Mouse (Mus musculus) retina, postnatal 1 day (tissue): ENCODE results near the gene Saa1.
"Not testable (repeated sequence)": the region's sequence is repeated elsewhere in the genome, so short reads cannot be mapped to it uniquely, and the experiment has no call there.

Experiments
- DNase-seq: peaks from one replicate; pipeline ENCODE4 v3.0.0-alpha.2; 2012

The Saa1 gene

GRCm38 (mm10) chr7:46742880-46743279, at the start of gene Saa1:
Gene Saa1, minus strand, starts transcription at chr7:46742980.
- not testable (repeated sequence) for DNase-seq

- no peak for DNase-seq
Measured at GRCm38 (mm10) chr7:46789177-46789849, 46.5 kb upstream of the Saa1 start.

- peak; percentile 70 for DNase-seq
Measured at GRCm38 (mm10) chr7:46770706-46771105, 27.9 kb upstream of the Saa1 start.

- DNase-seq: no peak
Measured at GRCm38 (mm10) chr7:46768451-46768850, 25.7 kb upstream of the Saa1 start.

DNA sequence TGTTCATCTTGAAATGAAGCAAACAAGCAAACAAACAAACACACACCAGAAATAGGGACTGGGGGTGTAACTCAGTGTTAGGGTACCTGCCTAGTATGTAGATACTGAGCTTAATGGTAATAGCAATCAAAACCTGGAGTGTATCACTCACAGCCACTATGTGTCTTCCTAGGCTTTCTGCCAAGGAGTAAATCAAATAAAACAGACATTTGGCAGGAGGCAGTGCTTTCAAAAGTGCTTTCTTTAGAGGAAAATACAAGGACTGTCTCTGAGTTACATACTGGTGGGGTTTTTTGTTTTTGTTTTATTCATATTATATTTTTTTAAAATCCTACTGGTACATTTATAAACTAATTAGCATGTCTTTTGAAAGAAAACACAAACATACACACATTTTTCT, 24.6 kb upstream of the Saa1 start:
- DNase-seq: no peak

- no peak for DNase-seq
Measured at GRCm38 (mm10) chr7:46764672-46765071, 21.9 kb upstream of the Saa1 start.

DNA sequence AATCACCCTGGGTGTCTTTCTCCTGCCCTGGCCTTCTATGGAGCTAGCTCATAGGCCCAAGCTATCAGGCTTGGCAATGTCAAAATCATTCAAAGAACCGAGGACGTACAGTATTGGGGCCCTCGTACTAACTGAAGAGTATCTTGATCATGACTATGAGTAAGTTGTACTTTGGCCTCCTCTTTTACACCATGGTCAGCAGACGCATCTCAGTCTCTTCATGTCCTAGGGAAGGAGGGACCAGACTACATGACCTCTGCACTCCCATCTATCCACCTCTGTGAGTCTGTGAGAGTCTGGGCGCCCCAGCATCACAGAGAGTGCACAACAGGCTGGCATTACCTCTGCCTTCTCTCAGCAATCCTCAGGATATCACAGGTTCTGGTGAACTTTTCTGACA, 19.8 kb upstream of the Saa1 start:
- no peak for DNase-seq

DNA sequence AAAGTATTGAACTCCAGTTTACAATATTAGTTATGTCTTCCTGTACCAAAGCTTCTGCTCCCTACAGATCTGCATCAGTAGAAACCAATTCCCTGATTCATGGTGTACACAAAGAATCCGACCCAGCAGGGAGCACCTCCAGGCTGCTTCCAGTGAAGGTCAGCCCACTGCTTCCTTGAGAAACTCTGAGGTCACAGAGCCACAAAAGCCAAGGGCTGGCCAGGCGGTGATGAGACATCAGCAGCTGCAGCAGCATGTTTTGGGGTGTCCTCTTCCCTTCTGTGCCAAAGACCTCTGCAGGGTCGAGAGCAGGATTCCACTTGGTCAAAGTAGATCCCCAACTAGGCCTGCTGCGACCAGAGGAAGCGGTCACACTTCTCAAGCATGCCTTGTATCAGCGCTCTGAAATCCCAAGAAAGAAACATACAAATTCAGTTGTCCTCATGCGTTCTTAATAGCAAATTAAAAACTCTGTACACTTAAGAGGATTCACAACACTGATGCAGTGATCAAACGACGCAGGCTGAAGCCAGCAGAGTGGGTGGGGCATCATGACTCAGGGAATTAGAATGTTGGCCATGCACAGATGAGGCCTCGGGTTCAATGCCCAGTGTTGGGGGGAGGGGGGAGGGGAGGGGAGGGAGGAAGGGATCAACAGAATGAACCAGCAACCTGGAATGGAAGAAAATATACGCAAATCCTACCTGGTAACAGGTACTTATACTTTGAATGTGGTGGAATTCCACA, 18.4 kb upstream of the Saa1 start:
- no peak for DNase-seq

GRCm38 (mm10) chr7:46751490-46751889, 8.7 kb upstream of the Saa1 start, which contains the start of gene Saa2:
Gene Saa2, plus strand, starts transcription at chr7:46751790.
- no peak for DNase-seq

GRCm38 (mm10) chr7:46748459-46748858, 5.7 kb upstream of the Saa1 start:
- DNase-seq: no peak

DNA sequence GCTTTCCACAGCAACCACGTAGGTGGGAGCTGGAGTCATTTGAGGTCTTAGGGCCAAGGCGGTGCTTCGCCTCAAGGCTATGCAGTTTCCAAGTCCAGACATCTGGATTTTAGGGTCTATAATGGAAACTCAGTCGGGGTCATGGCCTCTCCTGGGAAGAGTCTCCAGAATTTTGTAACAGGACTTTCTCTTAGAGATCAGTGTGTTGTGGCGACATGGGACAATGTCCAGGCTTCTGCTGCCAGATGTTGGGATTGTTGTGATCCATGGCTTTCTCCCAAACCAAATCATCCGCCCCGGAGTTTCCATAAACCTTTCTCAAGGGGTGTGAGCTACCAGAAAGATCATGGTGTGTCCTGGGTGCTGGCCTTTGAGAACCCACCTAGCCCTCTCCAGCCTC, 3.6 kb upstream of the Saa1 start:
- DNase-seq: no peak

- no peak for DNase-seq
Measured at GRCm38 (mm10) chr7:46745816-46746215, 3.0 kb upstream of the Saa1 start.

DNA sequence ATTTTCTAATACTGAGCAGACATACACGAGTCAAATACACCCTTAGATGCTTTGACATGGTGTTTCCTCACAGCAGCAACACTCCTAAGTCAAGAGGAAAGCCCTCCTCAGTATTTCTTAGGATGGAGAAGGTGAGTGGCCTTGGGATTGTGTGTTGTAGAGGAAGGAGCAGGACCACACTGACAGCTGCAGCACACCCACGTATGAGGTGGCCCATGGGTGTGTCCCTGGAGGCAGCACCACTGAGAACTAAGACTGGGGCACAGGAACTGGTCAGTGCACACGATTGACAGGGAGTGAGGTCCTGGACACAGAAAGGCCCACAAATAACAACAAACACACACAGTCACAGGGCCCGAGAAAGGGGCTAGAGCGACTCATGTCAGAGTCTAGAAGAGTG, 2.7 kb downstream of the Saa1 start:
- DNase-seq: not testable (repeated sequence)

DNA sequence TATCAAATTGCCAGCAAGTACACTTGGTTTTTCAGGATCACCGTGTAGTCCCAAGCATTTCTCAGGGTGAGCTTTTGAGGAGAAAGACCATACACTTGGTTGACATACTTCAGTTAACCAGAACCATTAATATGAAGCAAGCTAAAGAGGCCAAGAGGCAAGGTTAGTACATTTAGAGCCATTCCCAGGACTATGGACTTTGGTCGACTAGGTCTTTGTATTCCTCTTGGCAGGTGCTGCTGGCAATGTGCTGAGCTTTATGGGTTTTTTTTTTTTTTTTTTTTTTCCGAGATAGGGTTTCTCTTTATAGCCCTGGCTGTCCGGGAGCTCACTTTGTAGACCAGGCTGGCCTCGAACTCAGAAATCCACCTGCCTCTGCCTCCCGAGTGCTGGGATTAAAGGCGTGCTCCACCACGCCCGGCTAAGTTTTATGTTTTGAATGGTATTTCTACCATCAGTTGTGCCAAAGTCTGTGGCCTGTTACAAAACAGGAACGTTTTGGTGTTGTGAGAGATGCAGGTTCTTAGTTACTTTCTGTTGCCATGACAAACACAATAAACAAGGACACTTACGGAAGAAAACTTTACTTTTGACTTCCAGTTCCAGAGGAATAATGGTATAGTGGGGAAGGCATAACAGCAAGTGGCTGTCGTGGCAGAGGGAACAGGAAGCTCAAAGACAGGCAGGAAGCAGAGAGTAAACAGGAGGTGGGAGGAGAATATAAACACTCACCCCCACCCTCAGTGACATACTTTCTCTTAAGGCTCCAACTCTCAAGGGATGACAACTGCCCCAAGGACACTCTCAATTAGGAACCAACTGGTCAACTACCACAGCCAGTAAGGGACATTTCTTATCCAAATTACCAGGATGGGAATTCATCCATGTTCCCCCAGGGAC, 4.0 kb downstream of the Saa1 start:
- no peak for DNase-seq

- no peak for DNase-seq
Measured at GRCm38 (mm10) chr7:46734983-46735382, 7.8 kb downstream of the Saa1 start.

GRCm38 (mm10) chr7:46732458-46732857, 10.3 kb downstream of the Saa1 start, which contains the start of gene Saa4:
Gene Saa4, minus strand, starts transcription at chr7:46732603.
- no peak for DNase-seq

GRCm38 (mm10) chr7:46727584-46727983, 15.2 kb downstream of the Saa1 start:
- DNase-seq: no peak

- DNase-seq: no peak
Measured at GRCm38 (mm10) chr7:46724396-46724795, 18.4 kb downstream of the Saa1 start.

- no peak for DNase-seq
Measured at GRCm38 (mm10) chr7:46723849-46724248, 18.9 kb downstream of the Saa1 start.

- no peak for DNase-seq
Measured at GRCm38 (mm10) chr7:46723354-46723753, 19.4 kb downstream of the Saa1 start.

DNA sequence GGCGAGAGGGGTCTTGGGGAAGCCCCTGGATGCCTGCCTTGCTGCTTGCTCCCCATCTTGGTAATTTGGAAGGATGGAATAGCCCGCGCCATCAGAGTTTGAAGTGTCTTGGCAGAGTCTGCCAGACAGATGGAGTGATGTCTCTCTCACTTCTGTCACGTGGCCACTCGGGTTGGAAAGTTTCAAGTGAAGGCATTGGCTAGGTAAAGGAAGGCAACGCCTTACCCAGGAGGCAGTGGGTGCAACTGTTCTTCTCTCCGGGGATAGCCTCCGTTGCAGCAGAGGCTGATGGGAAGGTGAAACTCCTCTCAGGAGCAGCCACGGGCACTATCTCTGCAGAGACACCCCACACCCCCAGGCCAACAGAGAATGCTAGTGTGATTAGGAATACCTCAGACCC, 22.3 kb downstream of the Saa1 start:
- no peak for DNase-seq

- DNase-seq: no peak
Measured at GRCm38 (mm10) chr7:46719526-46719925, 23.3 kb downstream of the Saa1 start.

DNA sequence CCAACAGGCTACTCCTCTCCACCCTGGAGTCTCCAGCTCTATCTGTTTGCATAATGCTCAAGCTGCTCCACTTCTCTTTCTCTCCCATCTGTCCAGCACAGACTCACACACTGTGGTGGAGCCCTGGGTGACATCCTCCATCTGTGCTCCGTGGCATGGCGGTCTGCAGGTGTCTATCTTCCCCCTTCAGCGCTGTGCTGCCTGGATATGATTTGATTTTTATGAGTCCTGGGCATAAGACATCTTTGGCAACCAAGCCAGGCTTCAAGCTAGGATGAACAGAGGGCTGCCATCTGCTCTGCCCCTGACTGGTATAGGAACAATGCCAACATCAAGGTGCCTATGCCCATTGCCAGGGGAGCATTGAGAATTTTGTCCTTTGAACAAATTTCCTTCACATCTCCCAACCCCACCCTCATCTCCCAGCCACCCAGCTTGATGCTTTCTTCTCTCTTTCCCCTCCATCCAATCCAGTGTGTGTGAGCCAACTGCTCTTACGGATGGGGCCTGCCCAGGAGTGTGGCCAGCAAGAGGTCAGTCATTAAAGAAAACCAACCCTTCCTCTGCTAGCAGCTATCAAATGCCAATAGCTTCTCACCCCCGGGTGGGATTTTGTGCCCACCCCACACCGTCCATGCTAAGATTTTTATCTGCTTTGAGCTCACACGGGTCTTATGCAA, 24.0 kb downstream of the Saa1 start:
- DNase-seq: no peak
